Mouse (Mus musculus) CH12.LX (cell line): ENCODE measurements around the gene Fn1. TPM values are rescaled to one million over a fixed set of nuclear protein-coding genes. Genes with fewer than 3 reads are reported as not detected.

ENCODE experiments used
- DNase-seq: peaks from one replicate; pipeline ENCODE4 v3.0.0-alpha.2; 2013; ENCODE audit errors: extremely low read depth
- H3K27ac ChIP-seq: 2 replicates; pipeline ENCODE4 v1.5.1; 2012; ENCODE audit warnings: low read depth, mild to moderate bottlenecking, control low read depth, moderate library complexity; ENCODE audit not compliant: insufficient read depth
- H3K27me3 ChIP-seq: replicated peaks from 2 replicates; pipeline ENCODE3; 2012; ENCODE audit warnings: inconsistent platforms
- H3K36me3 ChIP-seq, 2 experiments: replicated peaks in 1 of 2; 2 replicates each; pipeline versions ENCODE3 to v1.6.1; 2012; ENCODE audit warnings: inconsistent platforms in 1 of 2, low read length in 1 of 2, mild to moderate bottlenecking in 1 of 2, mixed read lengths in 1 of 2, moderate library complexity in 1 of 2; ENCODE audit not compliant: control insufficient read depth in 1 of 2, insufficient read depth in 1 of 2
- H3K4me1 ChIP-seq, 2 experiments: 2 replicates each; pipeline ENCODE4 v1.6.1; 2012; ENCODE audit warnings: inconsistent platforms in 1 of 2, moderate library complexity in 1 of 2; ENCODE audit not compliant: insufficient read depth in 2 of 2, control insufficient read depth in 1 of 2
- H3K4me2 ChIP-seq: 2 replicates; pipeline ENCODE4 v1.6.1; 2012; ENCODE audit warnings: low read depth, mild to moderate bottlenecking, control low read depth; ENCODE audit not compliant: poor library complexity, insufficient read depth, severe bottlenecking
- H3K4me3 ChIP-seq, 3 experiments: fragments of 150-350 bp in 1 of 3; sonication (generic) in 1 of 3; replicated peaks in 1 of 3; 2 replicates each; pipeline versions ENCODE3 to v1.5.1; 2011 to 2012; ENCODE audit warnings: low read depth in 2 of 3, low read length in 2 of 3, mild to moderate bottlenecking in 2 of 3, moderate library complexity in 2 of 3, control low read depth in 1 of 3, improper control_type of control experiment in 1 of 3, inconsistent platforms in 1 of 3, mixed read lengths in 1 of 3; ENCODE audit not compliant: poor library complexity in 1 of 3
- H3K79me2 ChIP-seq: replicated peaks from 2 replicates; pipeline ENCODE4 v1.6.1; 2012; ENCODE audit warnings: mild to moderate bottlenecking, moderate library complexity; ENCODE audit not compliant: control insufficient read depth, poor library complexity, insufficient read depth, severe bottlenecking; ENCODE audit errors: extremely low read depth
- H3K9ac ChIP-seq: 2 replicates; pipeline ENCODE4 v1.6.1; 2012; ENCODE audit warnings: low read depth, mild to moderate bottlenecking, control low read depth, moderate library complexity; ENCODE audit not compliant: insufficient read depth
- H3K9me3 ChIP-seq: replicated peaks from 2 replicates; pipeline ENCODE3; 2012; ENCODE audit warnings: low read length, inconsistent platforms, mixed read lengths
- E2F4 ChIP-seq: IDR thresholded peaks from 2 replicates; pipeline ENCODE4 v1.6.1; 2011; ENCODE audit warnings: low read depth, low read length, improper control_type of control experiment; ENCODE audit not compliant: insufficient replicate concordance
- ELF1 ChIP-seq: IDR thresholded peaks from 2 replicates; pipeline ENCODE4 v1.6.1; 2014; ENCODE audit warnings: low read depth, mild to moderate bottlenecking, inconsistent platforms, low read length, improper control_type of control experiment
- ETS1 ChIP-seq: conservative IDR thresholded peaks from 2 replicates; pipeline ENCODE4 v1.6.1; 2012; ENCODE audit warnings: low read depth, mild to moderate bottlenecking, inconsistent platforms, low read length, improper control_type of control experiment, moderate library complexity
- GABPA ChIP-seq: IDR thresholded peaks from 2 replicates; pipeline ENCODE4 v1.6.1; 2012; ENCODE audit warnings: low read depth, low read length, improper control_type of control experiment, inconsistent platforms; ENCODE audit not compliant: insufficient replicate concordance
- MEF2A ChIP-seq: IDR thresholded peaks from 2 replicates; pipeline ENCODE4 v1.6.1; 2014; ENCODE audit warnings: low read depth, mild to moderate bottlenecking, inconsistent platforms, low read length, improper control_type of control experiment, borderline replicate concordance
- NELFE ChIP-seq: IDR thresholded peaks from 2 replicates; pipeline ENCODE4 v1.6.1; 2011; ENCODE audit warnings: low read depth, low read length, improper control_type of control experiment
- NRF1 ChIP-seq: IDR thresholded peaks from 2 replicates; pipeline ENCODE4 v1.6.1; 2014; ENCODE audit warnings: low read depth, mild to moderate bottlenecking, inconsistent platforms, low read length, improper control_type of control experiment, moderate library complexity
- POLR2AphosphoS2 ChIP-seq: IDR thresholded peaks from 2 replicates; pipeline ENCODE4 v1.6.1; 2011; ENCODE audit warnings: low read depth, low read length, improper control_type of control experiment
- RCOR1 ChIP-seq: conservative IDR thresholded peaks from 2 replicates; pipeline ENCODE4 v1.6.1; 2012; ENCODE audit warnings: low read depth, mild to moderate bottlenecking, inconsistent platforms, low read length, improper control_type of control experiment
- SMC3 ChIP-seq: IDR thresholded peaks from 2 replicates; pipeline ENCODE4 v1.6.1; 2011; ENCODE audit warnings: low read depth, low read length, improper control_type of control experiment
- TCF12 ChIP-seq: IDR thresholded peaks from 2 replicates; pipeline ENCODE4 v1.6.1; 2014; ENCODE audit warnings: low read depth, mild to moderate bottlenecking, inconsistent platforms, low read length, improper control_type of control experiment
- UBTF ChIP-seq: IDR thresholded peaks from 2 replicates; pipeline ENCODE4 v1.6.1; 2012; ENCODE audit warnings: low read depth, mild to moderate bottlenecking, inconsistent platforms, low read length, improper control_type of control experiment, moderate library complexity
- ZKSCAN1 ChIP-seq: IDR thresholded peaks from 2 replicates; pipeline ENCODE4 v1.6.1; 2012; ENCODE audit warnings: low read depth, inconsistent platforms, low read length, improper control_type of control experiment, borderline replicate concordance
- ZMIZ1 ChIP-seq: IDR thresholded peaks from 2 replicates; pipeline ENCODE4 v1.6.1; 2012; ENCODE audit warnings: low read depth, mild to moderate bottlenecking, inconsistent platforms, low read length, improper control_type of control experiment
- dilution Hi-C: fragments of 300-500 bp; cut with MboI; formaldehyde crosslinking; loops from 2 replicates; pipeline ENCODE4 v1.14.3; 2020; ENCODE audit warnings: low sequenced_read_pairs; ENCODE audit not compliant: extremely low pct_unique_long_range_greater_than_20kb, extremely low pct_ligation_motif_present
- in situ Hi-C: fragments of 300-500 bp; cut with MboI; formaldehyde crosslinking; loops from 3 replicates; pipeline ENCODE4 v1.14.3; 2019; ENCODE audit warnings: low sequenced_read_pairs, low pct_ligation_motif_present, low pct_unique_long_range_greater_than_20kb, mixed read lengths
- polyA plus RNA-seq: library from polyadenylated mRNA; unstranded; fragments of >175 nt; gene quantifications from 2 replicates; pipeline ENCODE4 v1.2.1, GENCODE M21; 2012; ENCODE audit warnings: low read depth; ENCODE audit not compliant: insufficient read length
- total RNA-seq, 2 experiments: library from RNA; depleted of rRNA; stranded (reverse); fragments of 300-350 nt in 1 of 2; fragments of >200 nt in 1 of 2; gene quantifications; 2 replicates each; pipeline ENCODE4 v1.2.3; 2012 to 2014

Gene Fn1
- total and polyA plus RNA-seq, 3 experiments = 0.17 to 0.20 TPM; not detected in 1

DNA sequence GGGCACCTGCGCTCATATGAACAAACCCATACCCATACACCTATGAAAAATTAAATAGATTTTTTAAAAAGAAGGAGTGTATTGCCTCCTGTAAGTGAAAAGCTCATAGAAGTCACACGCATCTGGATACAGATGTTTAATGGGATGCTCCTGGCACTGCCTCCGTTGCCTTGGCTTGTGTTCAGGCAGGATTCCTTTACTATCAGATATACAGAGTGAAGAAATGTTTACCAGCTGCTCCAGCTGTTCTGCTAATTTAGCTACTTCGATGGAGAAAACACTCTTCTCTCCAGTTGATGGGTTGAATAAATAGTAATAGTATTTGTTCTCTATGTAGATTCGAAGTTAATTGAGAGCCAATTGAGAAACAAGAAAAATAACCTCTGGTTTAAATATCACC lies 33.8 kb upstream of the Fn1 start:
- Histone ChIP-seq H3K4me2 (no peak overlapping the region), H3K9ac (no peak overlapping the region), H3K4me3 (no peak overlapping the region), H3K79me2 (no peaks in the 10 kb centered on the region), H3K4me1 (peaks cover 2 to 3% of the 10 kb centered on the region in 2 experiments; a peak in 1 of 4 replicates), H3K27me3 (no peaks in the 10 kb centered on the region), H3K9me3 (no peaks in the 10 kb centered on the region), H3K27ac (no peak overlapping the region), H3K36me3 (no peaks in the 10 kb centered on the region)
- in situ Hi-C loops (no loop called here), dilution Hi-C loops (no loop called here)
- no peak for DNase-seq
- no peak for TF ChIP-seq E2F4
- no peak for TF ChIP-seq GABPA
- no peak for TF ChIP-seq ZMIZ1
- TF ChIP-seq NELFE = no peak
- TF ChIP-seq ZKSCAN1 = no peak
- TF ChIP-seq NRF1 = no peak
- no peak for TF ChIP-seq RCOR1
- TF ChIP-seq ETS1 = no peak
- no peak for TF ChIP-seq TCF12
- TF ChIP-seq POLR2AphosphoS2 = no peak

GRCm38 (mm10) chr1:71683736-71684135 lies 30.7 kb upstream of the Fn1 start:
- H3K36me3 ChIP-seq = no peaks in the 10 kb centered on the region
- TF ChIP-seq SMC3 (no peak), UBTF (no peak), MEF2A (no peak), ELF1 (no peak)
- TF ChIP-seq, all 38 proteins: peak for 0
- no peaks in the 10 kb centered on the region for H3K79me2 ChIP-seq
- H3K4me1 ChIP-seq = no peaks in the 10 kb centered on the region
- H3K27me3 ChIP-seq = no peaks in the 10 kb centered on the region
- H3K9me3 ChIP-seq = no peaks in the 10 kb centered on the region
- in situ Hi-C loops = no loop called here
- dilution Hi-C loops = no loop called here
- no peak for DNase-seq
- H3K4me2 ChIP-seq = no peak overlapping the region
- no peak overlapping the region for H3K27ac ChIP-seq
- no peak overlapping the region for H3K4me3 ChIP-seq
- H3K9ac ChIP-seq = no peak overlapping the region
